Mouse (Mus musculus) limb, embryonic 14.5 days (tissue): ENCODE measurements around the gene Stub1. TPM values are rescaled to one million over a fixed set of nuclear protein-coding genes. Genes with fewer than 3 reads are reported as not detected.
"Not testable (repeated sequence)": the region's sequence is repeated elsewhere in the genome, so short reads cannot be mapped to it uniquely, and the experiment has no call there.

Experiments
- ATAC-seq: fragments of 200-750 bp; cut with Nextera tagmentation; 2 replicates; pipeline ENCODE4 v1.8.0; 2017; ENCODE audit warnings: low read depth, moderate number of reproducible peaks, moderate TSS enrichment; ENCODE audit not compliant: low FRiP score
- DNase-seq: peaks from one replicate; pipeline ENCODE4 v3.0.0-alpha.2; 2015; ENCODE audit warnings: low spot score
- H3K27ac ChIP-seq: fragments of 300-500 bp; sonication (generic); replicated peaks from 2 replicates; pipeline ENCODE4 v1.5.1; 2014; ENCODE audit warnings: low read depth, mild to moderate bottlenecking, low read length, moderate library complexity, mixed read lengths
- H3K27me3 ChIP-seq: fragments of 300-500 bp; sonication (generic); 2 replicates; pipeline ENCODE4 v1.6.1; 2014; ENCODE audit warnings: low read length, mixed read lengths; ENCODE audit not compliant: control insufficient read depth, insufficient read depth
- H3K36me3 ChIP-seq: fragments of 300-500 bp; sonication (generic); 2 replicates; pipeline ENCODE4 v1.6.1; 2014; ENCODE audit warnings: mild to moderate bottlenecking, low read length, moderate library complexity, mixed read lengths; ENCODE audit not compliant: control insufficient read depth, insufficient read depth
- H3K4me1 ChIP-seq: fragments of 300-500 bp; sonication (generic); 2 replicates; pipeline ENCODE4 v1.6.1; 2014; ENCODE audit warnings: antibody characterized with exemption, low read length, mixed read lengths; ENCODE audit not compliant: control insufficient read depth, insufficient read depth
- H3K4me2 ChIP-seq: fragments of 300-500 bp; sonication (generic); replicated peaks from 2 replicates; pipeline ENCODE4 v1.6.1; 2014; ENCODE audit warnings: low read depth, mild to moderate bottlenecking, low read length, moderate library complexity; ENCODE audit not compliant: severe bottlenecking
- H3K4me3 ChIP-seq: fragments of 300-500 bp; sonication (generic); replicated peaks from 2 replicates; pipeline ENCODE4 v1.5.1; 2014; ENCODE audit warnings: low read length
- H3K9ac ChIP-seq: fragments of 300-500 bp; sonication (generic); 2 replicates; pipeline ENCODE4 v1.6.1; 2014; ENCODE audit warnings: mild to moderate bottlenecking, low read depth, low read length, moderate library complexity; ENCODE audit not compliant: severe bottlenecking
- H3K9me3 ChIP-seq: fragments of 300-500 bp; sonication (generic); 2 replicates; pipeline ENCODE4 v1.6.1; 2016; ENCODE audit warnings: low read length; ENCODE audit not compliant: control insufficient read depth
- POLR2A ChIP-seq: fragments of 200-500 bp; IDR thresholded peaks from 2 replicates; pipeline ENCODE4 v1.8.0; 2012; ENCODE audit warnings: inconsistent platforms, mild to moderate bottlenecking, moderate library complexity, borderline replicate concordance; ENCODE audit not compliant: insufficient read depth, insufficient read length; ENCODE audit errors: extremely low read depth
- WGBS: fragments of 180-500 bp; shearing (Covaris S2); extraction: QIAGEN DNeasy Blood & Tissue Kit; methylation state at CpG from one replicate; pipeline ENCODE4 v1.1.7; 2014; 5-methylcytosine and 5-hydroxymethylcytosine counted together
- polyA plus RNA-seq, 2 experiments: library from polyadenylated mRNA; depleted of rRNA in 1 of 2; stranded (reverse) in 1 of 2; unstranded in 1 of 2; fragments of >200 nt; fragmentation: Nextera tagmentation in 1 of 2; extraction: Ambion mirVana in 1 of 2; gene quantifications; 2 replicates each; pipeline versions ENCODE4 v1.2.1 to v1.2.3; 2012 to 2014

Stub1 gene
- polyA plus RNA-seq, 2 experiments, result 338 to 350 TPM

DNA sequence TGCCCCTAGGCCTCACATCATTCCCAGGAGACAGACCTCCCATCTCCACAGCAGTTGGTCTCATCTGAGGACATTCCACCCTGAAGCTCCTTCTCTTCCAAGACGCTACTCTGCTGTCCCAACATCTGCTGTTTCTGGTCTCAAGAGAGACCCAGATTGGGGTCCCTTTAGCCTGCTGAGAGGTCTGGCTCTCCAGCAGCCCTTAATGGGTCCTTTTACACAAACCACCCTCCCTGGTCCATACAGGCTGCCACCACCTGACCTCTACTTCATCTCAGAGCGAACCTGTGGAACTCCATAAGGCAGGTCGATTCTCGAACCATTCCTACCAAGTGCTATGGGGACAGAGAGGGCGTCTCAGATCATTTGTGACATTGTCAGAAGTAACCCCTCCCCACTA is 25.2 kb downstream of the Stub1 start:
- Histone ChIP-seq H3K4me1 (peaks cover 6% of the 10 kb centered on the region), H3K9me3 (no peaks in the 10 kb centered on the region), H3K4me3 (peak overlapping the region; percentile 66; the same call in 1 of the 2 replicates), H3K36me3 (no peaks in the 10 kb centered on the region), H3K27ac (no peak overlapping the region), H3K4me2 (peak overlapping the region; percentile 96; the same call in 1 of the 2 replicates), H3K9ac (no peak overlapping the region), H3K27me3 (peaks cover 27% of the 10 kb centered on the region)
- no peak for TF ChIP-seq POLR2A
- ATAC-seq, result no peak
- WGBS, result 39% methylated on average over 5 of the region's 5 CpGs
- DNase-seq, result no peak

DNA sequence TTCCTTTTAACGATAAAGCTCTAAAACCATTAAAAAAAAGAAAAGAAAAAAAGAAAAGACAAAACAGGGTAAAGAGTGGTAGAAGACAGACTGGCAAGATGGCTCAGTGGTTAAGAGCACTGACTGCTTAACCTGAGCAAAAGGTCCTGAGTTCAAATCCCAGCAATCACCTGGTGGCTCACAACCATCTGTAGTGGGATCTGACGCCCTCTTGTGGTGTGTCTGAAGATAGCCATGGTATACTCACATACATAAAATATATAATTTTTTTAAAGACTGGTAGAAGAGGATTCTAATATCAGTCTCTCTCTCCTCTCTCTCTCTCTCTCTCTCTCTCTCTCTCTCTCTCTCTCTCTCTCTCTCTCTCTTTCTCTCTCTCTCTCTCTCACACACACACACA is 25.8 kb downstream of the Stub1 start:
- WGBS, result 40% methylated on average over 2 of the region's 2 CpGs
- DNase-seq, result not testable (repeated sequence)

DNA sequence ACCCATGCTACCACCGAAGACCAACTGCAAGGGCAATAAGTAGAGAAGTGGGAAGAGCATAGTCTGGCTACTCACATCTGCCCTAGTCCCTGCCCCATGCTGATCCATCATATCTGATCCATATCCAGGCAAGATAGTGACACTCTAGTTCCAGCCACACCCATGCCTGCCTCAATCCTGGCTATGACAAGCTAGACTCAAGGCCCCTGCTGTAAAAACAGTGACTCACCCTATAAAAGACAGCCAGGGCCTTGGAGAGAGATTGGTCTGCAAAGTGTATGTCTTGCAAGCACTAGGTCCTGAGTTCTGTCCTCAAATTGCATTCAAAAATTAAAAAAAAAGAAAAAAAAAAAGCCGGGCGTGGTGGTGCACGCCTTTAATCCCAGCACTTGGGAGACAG is 26.7 kb downstream of the Stub1 start:
- no peak overlapping the region for H3K4me2 ChIP-seq
- H3K9me3 ChIP-seq, result no peaks in the 10 kb centered on the region
- no peak for ATAC-seq
- peaks cover 6% of the 10 kb centered on the region for H3K4me1 ChIP-seq
- no peaks in the 10 kb centered on the region for H3K36me3 ChIP-seq
- DNase-seq, result no peak
- H3K4me3 ChIP-seq, result no peak overlapping the region
- 76% methylated on average over 4 of the region's 4 CpGs for WGBS
- no peak overlapping the region for H3K9ac ChIP-seq
- H3K27me3 ChIP-seq, result peaks cover 19% of the 10 kb centered on the region
- H3K27ac ChIP-seq, result no peak overlapping the region
- no peak for TF ChIP-seq POLR2A

More for the DNA sequence above, 25.8 kb downstream of the Stub1 start:
- not testable (repeated sequence) for H3K9me3 ChIP-seq, H3K4me3 ChIP-seq, ATAC-seq, H3K36me3 ChIP-seq, H3K4me1 ChIP-seq, H3K9ac ChIP-seq, H3K27ac ChIP-seq, H3K4me2 ChIP-seq
- H3K27me3 ChIP-seq, result peaks cover 22% of the 10 kb centered on the region

DNA sequence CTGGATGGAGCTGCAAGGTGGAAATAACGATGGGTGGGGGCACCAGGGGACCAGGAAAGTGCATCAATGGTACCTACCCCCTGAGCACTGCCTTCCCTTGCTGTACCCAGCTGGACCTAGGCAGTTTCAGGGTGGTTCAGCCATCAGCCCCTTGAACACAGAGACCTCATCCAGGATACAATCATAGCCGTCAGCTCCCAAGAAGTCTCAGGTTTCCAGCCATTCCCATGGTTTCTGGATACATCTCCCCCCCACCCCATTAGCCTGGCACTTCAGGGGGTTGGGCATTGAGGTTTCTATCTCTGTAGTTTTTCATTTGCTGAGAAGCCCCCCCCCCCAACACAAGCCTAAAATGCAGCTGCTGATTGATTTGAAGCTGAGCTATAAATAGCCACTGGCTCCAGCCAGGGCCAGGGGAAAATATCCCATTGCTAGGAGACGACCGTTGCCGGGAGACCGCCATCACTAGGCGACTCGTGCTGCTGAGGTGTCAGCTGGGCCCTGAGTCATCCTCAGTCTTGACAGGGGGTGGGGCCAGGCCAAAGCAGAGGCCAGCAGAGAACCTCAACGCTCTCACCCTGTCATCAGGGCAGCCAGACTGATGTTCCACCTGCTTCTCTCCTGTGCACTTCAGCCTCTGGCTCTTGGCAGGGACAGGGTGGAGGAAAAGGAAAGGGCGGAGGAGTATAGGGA is 30.2 kb downstream of the Stub1 start:
- WGBS, result 11% methylated on average over 10 of the region's 10 CpGs
- no peak for TF ChIP-seq POLR2A
- H3K4me1 ChIP-seq, result no peaks in the 10 kb centered on the region
- no peaks in the 10 kb centered on the region for H3K36me3 ChIP-seq
- H3K27ac ChIP-seq, result no peak overlapping the region
- peaks cover under 1% of the 10 kb centered on the region; the same call in 1 of the 2 replicates for H3K27me3 ChIP-seq
- H3K9ac ChIP-seq, result no peak overlapping the region; the same call in 1 of the 2 replicates
- ATAC-seq (peak; percentile 58; the same call in 1 of the 2 replicates), DNase-seq (peak; percentile 30)
- no peak overlapping the region for H3K4me3 ChIP-seq
- H3K4me2 ChIP-seq, result no peak overlapping the region
- no peaks in the 10 kb centered on the region for H3K9me3 ChIP-seq

DNA sequence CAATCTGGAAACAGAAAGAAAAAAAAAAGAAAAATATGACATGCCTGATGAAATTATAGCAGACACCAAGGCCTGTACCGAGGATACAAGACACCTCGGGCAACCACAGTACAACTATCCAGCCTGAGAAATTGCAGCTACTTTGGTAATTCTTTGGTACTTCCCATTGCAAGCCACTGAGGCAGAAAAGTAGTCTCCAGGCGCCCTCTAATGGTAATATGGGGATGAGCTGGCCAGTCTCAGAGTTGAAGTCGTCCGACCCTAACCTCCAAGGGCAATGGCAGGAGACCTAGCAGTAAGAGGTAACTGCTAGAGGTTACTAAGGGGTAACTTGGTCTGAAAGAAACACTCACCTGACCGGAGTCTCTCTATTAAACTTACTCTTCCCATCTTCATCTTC is 32.2 kb downstream of the Stub1 start:
- H3K27ac ChIP-seq, result no peak overlapping the region
- H3K9me3 ChIP-seq, result no peaks in the 10 kb centered on the region
- H3K4me2 ChIP-seq, result no peak overlapping the region
- 5% methylated on average over 6 of the region's 6 CpGs for WGBS
- H3K4me3 ChIP-seq, result no peak overlapping the region
- peak; percentile 79 for DNase-seq
- H3K4me1 ChIP-seq, result peaks cover 8% of the 10 kb centered on the region; the same call in 1 of the 2 replicates
- ATAC-seq, result no peak
- TF ChIP-seq POLR2A, result no peak
- no peaks in the 10 kb centered on the region for H3K27me3 ChIP-seq
- no peak overlapping the region for H3K9ac ChIP-seq
- H3K36me3 ChIP-seq, result no peaks in the 10 kb centered on the region
